Mouse (Mus musculus) embryonic facial prominence, embryonic 13.5 days (tissue): ENCODE results near the gene Ltbr. TPM values are rescaled to one million over a fixed set of nuclear protein-coding genes. Genes with fewer than 3 reads are reported as not detected.
A peak's percentile ranks its signal among the peaks of the same experiment; 100 is the strongest.
"Not testable (repeated sequence)": the region's sequence is repeated elsewhere in the genome, so short reads cannot be mapped to it uniquely, and the experiment has no call there.

Experiments used
- ATAC-seq: fragments of 200-750 bp; cut with Nextera tagmentation; 2 replicates; pipeline ENCODE4 v1.8.0; 2017; ENCODE audit warnings: low read depth; ENCODE audit not compliant: insufficient number of reproducible peaks, insufficient read depth, low FRiP score, low TSS enrichment
- H3K27ac ChIP-seq: fragments of 300-500 bp; sonication (generic); 2 replicates; pipeline ENCODE4 v1.5.1; 2015; ENCODE audit warnings: moderate library complexity, mild to moderate bottlenecking, inconsistent platforms
- H3K27me3 ChIP-seq: fragments of 300-500 bp; sonication (generic); 2 replicates; pipeline ENCODE4 v1.6.1; 2015; ENCODE audit warnings: mild to moderate bottlenecking, inconsistent platforms
- H3K36me3 ChIP-seq: fragments of 300-500 bp; sonication (generic); 2 replicates; pipeline ENCODE4 v1.6.1; 2015; ENCODE audit warnings: mild to moderate bottlenecking, inconsistent platforms
- H3K4me1 ChIP-seq: fragments of 300-500 bp; sonication (generic); 2 replicates; pipeline ENCODE4 v1.6.1; 2015; ENCODE audit warnings: inconsistent platforms
- H3K4me2 ChIP-seq: fragments of 300-500 bp; sonication (generic); 2 replicates; pipeline ENCODE4 v1.6.1; 2015; ENCODE audit warnings: moderate library complexity, mild to moderate bottlenecking, inconsistent platforms
- H3K4me3 ChIP-seq: fragments of 300-500 bp; sonication (generic); 2 replicates; pipeline ENCODE4 v1.5.1; 2015; ENCODE audit warnings: mild to moderate bottlenecking, inconsistent platforms
- H3K9ac ChIP-seq: fragments of 300-500 bp; sonication (generic); 2 replicates; pipeline ENCODE4 v1.6.1; 2015; ENCODE audit warnings: mild to moderate bottlenecking, inconsistent platforms
- H3K9me3 ChIP-seq: fragments of 300-500 bp; sonication (generic); 2 replicates; pipeline ENCODE4 v1.6.1; 2016; ENCODE audit warnings: inconsistent platforms
- WGBS: fragments of 180-500 bp; shearing (Covaris S2); methylation state at CpG from one replicate; pipeline ENCODE4 v1.1.7; 2015; ENCODE audit warnings: mixed read lengths; 5-methylcytosine and 5-hydroxymethylcytosine counted together
- polyA plus RNA-seq: library from polyadenylated mRNA; unstranded; fragments of >200 nt; fragmentation: Nextera tagmentation; extraction: Ambion mirVana; gene quantifications from 2 replicates; pipeline ENCODE4 v1.2.1, GENCODE M21; 2015

Gene Ltbr
- polyA plus RNA-seq, 1 experiment from 2014 or later, result 33.1 TPM

DNA sequence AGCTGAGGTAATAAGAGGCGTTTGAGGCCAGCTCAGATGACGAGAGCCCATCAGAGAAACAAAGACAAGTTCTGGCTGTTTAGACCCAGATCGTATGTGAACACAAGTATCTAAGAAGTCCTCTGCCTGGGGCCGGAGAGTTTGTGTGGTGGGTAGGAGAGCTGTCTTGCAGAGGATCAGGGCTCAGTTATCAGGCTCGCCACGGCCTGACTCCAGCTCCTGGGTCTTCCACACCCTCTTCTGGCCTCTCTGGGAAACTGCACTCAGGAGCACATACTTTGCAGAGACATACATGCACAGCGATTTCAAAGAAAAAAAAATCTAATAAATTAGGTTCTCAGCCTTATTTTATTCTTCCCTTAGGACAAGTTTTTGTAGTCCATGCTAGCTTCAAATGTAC is 28.9 kb downstream of the Ltbr start:
- 82% methylated on average over 7 of the region's 7 CpGs for WGBS
- no peak for ATAC-seq

DNA sequence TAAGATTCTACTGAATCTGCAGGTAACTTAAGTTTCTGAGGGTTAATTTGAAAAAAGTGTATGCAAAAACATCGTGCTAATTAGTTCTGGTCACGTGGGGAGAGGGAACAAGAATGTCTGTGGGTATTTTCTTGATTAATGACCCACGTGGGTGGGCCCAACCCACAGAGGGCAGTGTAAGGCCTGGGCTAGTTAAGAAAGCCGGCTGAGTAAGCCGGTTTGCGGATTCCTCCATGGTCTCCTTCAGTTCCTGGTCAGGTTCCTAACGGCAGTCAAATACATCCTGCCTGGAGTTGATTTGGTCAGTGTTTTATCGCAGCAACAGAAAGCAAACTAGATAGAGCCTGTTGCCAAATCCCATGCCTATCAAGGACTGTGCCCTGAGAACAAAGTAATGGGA is 29.4 kb downstream of the Ltbr start:
- 0 out of 2 replicates have a peak, but pooled peaks cover 5% of the 10 kb centered on the region for H3K4me1 ChIP-seq
- WGBS, result 56% methylated on average over 8 of the region's 8 CpGs
- ATAC-seq, result no peak

More for the DNA sequence above, 28.9 kb downstream of the Ltbr start:
- no peak overlapping the region for H3K4me3 ChIP-seq
- H3K4me2 ChIP-seq, result no peak overlapping the region
- H3K27me3 ChIP-seq, result no peaks in the 10 kb centered on the region
- H3K9ac ChIP-seq, result no peak overlapping the region
- H3K4me1 ChIP-seq, result 0 out of 2 replicates have a peak, but pooled peaks cover 5% of the 10 kb centered on the region
- H3K36me3 ChIP-seq, result no peaks in the 10 kb centered on the region
- no peak overlapping the region for H3K27ac ChIP-seq
- H3K9me3 ChIP-seq, result no peaks in the 10 kb centered on the region

DNA sequence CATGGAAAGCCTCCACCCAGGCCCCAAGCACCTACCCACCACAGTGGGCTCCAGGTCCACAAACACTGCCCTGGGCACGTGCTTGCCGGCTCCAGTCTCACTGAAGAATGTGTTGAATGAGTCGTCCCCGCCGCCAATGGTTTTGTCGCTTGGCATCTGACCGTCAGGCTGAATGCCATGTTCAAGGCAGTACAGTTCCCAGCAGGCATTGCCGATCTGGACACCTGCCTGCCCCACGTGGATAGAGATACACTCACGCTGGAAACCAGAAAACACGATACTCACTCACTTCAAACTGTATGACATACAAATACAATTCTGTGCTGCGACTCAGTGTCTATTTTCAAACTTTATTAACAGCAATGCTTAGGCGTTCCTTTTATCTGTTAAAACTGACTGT is 31.0 kb downstream of the Ltbr start:
- not testable (repeated sequence) for ATAC-seq

More for the DNA sequence above, 29.4 kb downstream of the Ltbr start:
- Histone ChIP-seq H3K9ac (no peak overlapping the region), H3K36me3 (no peaks in the 10 kb centered on the region), H3K27ac (no peak overlapping the region), H3K4me2 (no peak overlapping the region), H3K4me3 (no peak overlapping the region), H3K9me3 (no peaks in the 10 kb centered on the region), H3K27me3 (no peaks in the 10 kb centered on the region)

DNA sequence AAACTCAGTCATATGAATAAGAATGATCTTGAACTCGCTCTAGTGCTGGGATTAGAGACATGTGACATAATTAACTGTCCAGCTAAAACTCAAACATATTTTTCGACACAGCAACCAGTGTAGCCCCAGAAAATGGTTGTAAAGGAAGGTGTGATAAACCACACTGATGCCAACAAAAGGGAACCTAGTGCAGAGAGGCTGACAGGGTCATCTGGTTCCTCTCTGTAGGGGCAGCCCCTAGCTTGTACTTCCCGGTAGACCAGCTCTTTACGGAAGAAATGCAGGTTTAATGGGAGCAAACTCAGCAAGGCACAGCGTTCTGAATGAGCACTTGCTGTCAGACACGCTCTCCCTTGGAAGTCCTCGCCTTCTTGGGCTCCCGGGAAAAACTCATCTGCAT is 34.0 kb downstream of the Ltbr start:
- Histone ChIP-seq H3K4me3 (no peak overlapping the region), H3K9me3 (no peaks in the 10 kb centered on the region), H3K4me1 (no peaks in the 10 kb centered on the region), H3K27ac (no peak overlapping the region), H3K9ac (no peak overlapping the region), H3K4me2 (no peak overlapping the region), H3K36me3 (no peaks in the 10 kb centered on the region), H3K27me3 (no peaks in the 10 kb centered on the region)
- WGBS, result 66% methylated on average over 8 of the region's 8 CpGs
- no peak for ATAC-seq

More for the DNA sequence above, 31.0 kb downstream of the Ltbr start:
- H3K9me3 ChIP-seq, H3K36me3 ChIP-seq, H3K4me3 ChIP-seq, H3K4me2 ChIP-seq, H3K27me3 ChIP-seq, H3K27ac ChIP-seq, H3K9ac ChIP-seq, H3K4me1 ChIP-seq: not testable (repeated sequence)
- WGBS, result 89% methylated on average over 13 of the region's 13 CpGs

DNA sequence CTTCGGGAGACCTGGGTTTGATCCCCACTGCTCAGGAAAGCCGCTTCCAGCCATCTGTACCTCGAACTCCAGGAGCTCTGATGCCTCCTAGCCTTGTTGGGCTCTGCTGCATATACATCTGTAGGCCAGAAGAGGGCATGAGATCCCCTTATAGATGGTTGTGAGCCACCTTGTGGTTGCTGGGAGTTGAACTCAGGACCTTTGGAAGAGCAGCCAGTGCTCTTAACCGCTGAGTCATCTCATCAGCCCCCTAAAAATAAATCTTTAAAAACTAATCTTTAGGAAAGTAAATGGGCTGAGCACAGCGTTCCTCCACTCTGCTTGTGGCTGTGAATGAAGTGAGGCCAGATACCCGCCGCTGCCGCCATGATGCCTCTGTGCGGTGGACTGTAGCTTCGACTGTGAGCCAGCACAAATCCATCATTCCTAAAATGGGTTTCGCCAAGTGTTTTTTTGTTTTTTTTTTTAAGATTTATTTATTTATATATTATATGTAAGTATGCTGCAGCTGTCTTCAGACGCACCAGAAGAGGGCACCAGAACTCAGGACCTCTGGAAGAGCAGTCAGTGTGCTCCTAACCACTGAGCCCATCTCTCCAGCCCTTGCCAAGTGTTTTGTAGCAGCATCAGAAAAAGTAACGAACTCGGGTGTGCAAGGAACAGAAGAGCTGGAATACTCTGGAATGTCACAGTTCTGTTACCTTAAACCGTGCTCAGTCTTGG is 38.7 kb downstream of the Ltbr start:
- H3K36me3 ChIP-seq, result no peaks in the 10 kb centered on the region
- no peak overlapping the region for H3K4me3 ChIP-seq
- H3K9me3 ChIP-seq, result no peaks in the 10 kb centered on the region
- no peak overlapping the region for H3K27ac ChIP-seq
- no peaks in the 10 kb centered on the region for H3K27me3 ChIP-seq
- WGBS, result 59% methylated on average over 15 of the region's 15 CpGs
- peaks cover 8% of the 10 kb centered on the region; the same call in 1 of the 2 replicates for H3K4me1 ChIP-seq
- no peak overlapping the region for H3K9ac ChIP-seq
- H3K4me2 ChIP-seq, result no peak overlapping the region
- ATAC-seq, result no peak

DNA sequence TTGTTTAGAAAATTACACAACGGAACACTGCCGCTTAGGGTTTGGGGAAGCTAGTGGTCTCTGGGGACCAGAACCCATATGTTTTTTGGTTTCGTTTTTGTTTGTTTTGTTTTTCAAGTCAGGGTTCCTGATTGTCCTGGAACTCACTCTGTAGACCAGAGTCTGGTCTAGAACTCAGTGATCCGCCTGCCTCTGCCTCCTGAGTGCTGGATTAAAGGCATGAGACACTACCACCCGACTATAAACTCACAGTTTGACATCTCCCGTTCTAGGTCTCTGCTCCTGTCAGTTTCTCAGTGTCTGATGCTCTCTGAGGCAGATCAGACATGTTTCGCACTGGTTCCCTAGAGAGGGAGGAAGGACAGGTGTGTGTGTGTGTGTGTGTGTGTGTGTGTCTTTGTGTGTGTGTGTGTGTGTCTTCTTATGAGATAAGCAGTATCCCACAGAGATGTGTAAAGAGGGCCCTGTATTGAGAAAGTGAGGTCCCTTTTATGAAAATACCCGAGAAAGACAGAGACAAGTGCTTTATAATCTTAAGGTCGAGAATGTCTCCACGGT is 41.4 kb downstream of the Ltbr start:
- 71% methylated on average over 10 of the region's 10 CpGs for WGBS
- ATAC-seq, result no peak
- Histone ChIP-seq H3K36me3 (no peaks in the 10 kb centered on the region), H3K4me3 (no peak overlapping the region), H3K4me2 (no peak overlapping the region), H3K27ac (no peak overlapping the region), H3K9ac (no peak overlapping the region), H3K4me1 (peaks cover 8% of the 10 kb centered on the region; the same call in 1 of the 2 replicates), H3K9me3 (no peaks in the 10 kb centered on the region), H3K27me3 (no peaks in the 10 kb centered on the region)

DNA sequence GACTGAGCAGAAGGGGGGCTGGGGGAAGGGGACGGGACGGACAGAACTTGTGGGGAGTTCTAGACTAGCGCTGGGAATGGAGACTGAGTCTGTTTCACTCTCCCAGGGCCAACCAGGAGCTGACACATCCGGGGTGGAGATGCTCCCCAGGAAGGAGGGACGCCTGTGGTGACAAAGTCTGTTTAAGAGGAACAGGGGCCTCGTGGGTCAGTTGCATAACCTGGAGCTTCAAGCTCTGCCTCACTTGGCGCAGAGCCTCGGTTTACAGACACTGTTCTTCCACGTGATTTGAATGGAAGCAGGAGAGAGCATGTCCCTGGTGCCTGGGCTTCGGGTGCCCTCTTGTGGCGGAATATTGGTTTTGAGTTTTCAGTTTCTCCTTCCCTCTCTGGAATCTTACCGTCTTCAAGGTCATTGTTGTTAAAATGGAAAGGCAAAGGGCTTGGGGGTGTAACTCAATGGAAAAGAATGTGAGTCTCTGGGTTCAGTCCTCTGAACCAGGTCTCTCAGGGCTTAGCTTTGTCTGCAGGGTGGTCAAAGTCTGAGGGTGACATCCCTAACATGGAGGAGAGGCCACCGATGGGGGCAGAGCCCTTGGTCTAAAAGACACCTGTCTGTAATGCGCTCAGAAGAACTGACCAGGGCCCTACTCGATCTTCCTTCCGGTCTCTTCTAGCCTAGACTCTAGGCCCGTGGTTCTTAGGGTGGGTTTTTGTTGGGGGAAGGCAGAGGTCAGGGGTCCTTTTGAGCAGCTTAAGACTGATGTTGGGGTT is 42.0 kb downstream of the Ltbr start:
- H3K9ac ChIP-seq, result peak overlapping the region; percentile 65
- H3K36me3 ChIP-seq, result no peaks in the 10 kb centered on the region
- WGBS, result 19% methylated on average over 17 of the region's 17 CpGs
- peak overlapping the region; percentile 56 for H3K4me2 ChIP-seq
- H3K27me3 ChIP-seq, result no peaks in the 10 kb centered on the region
- peak; percentile 72; the same call in 1 of the 2 replicates for ATAC-seq
- H3K9me3 ChIP-seq, result no peaks in the 10 kb centered on the region
- H3K4me3 ChIP-seq, result peak overlapping the region; percentile 25
- no peak overlapping the region for H3K27ac ChIP-seq
- peaks cover 8% of the 10 kb centered on the region; the same call in 1 of the 2 replicates for H3K4me1 ChIP-seq

DNA sequence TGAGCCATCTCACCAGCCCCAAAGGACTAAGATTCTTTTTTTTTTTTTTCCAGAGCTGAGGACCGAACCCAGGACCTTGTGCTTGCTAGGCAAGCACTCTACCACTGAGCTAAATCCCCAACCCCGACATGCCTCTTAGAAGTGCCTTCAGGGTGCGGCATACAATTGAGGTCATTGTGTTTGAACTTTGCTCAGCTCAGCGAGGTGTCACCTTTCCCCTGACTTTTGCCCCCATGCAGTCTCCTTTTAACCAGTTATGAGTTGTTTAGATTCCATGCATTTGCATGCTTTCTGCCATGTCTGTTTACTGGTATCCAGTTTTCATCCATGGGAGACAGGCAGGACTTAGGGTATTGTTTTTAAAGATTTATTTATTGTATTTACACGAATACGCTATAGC is 44.9 kb downstream of the Ltbr start:
- 31% methylated on average over 6 of the region's 6 CpGs for WGBS
- peaks cover 8% of the 10 kb centered on the region; the same call in 1 of the 2 replicates for H3K4me1 ChIP-seq
- no peak for ATAC-seq
- no peak overlapping the region for H3K9ac ChIP-seq
- no peaks in the 10 kb centered on the region for H3K36me3 ChIP-seq
- H3K4me3 ChIP-seq, result no peak overlapping the region
- no peaks in the 10 kb centered on the region for H3K27me3 ChIP-seq
- no peak overlapping the region for H3K4me2 ChIP-seq
- no peak overlapping the region for H3K27ac ChIP-seq
- no peaks in the 10 kb centered on the region for H3K9me3 ChIP-seq

DNA sequence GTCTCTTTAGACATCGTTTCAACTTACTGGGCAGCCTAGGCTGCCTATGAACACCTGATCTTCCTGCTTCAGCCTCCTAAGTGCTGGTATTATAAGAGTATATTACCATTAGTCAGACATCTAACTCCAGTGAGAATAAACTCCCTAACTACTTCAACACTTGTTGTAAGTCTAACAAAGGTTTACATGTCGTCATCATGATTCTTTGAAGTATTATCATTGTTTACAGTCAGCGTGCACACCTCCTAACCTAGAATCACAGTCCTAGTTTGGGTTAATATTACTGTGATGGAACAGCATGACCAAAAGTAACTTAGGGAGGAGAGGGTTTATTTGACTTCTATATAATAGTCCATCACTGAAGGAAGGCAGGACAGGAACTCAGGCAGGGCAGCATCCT is 46.2 kb downstream of the Ltbr start:
- Histone ChIP-seq H3K4me2 (no peak overlapping the region), H3K27me3 (no peaks in the 10 kb centered on the region), H3K4me1 (peaks cover 8% of the 10 kb centered on the region; the same call in 1 of the 2 replicates), H3K9ac (no peak overlapping the region), H3K36me3 (no peaks in the 10 kb centered on the region), H3K4me3 (no peak overlapping the region), H3K27ac (no peak overlapping the region), H3K9me3 (no peaks in the 10 kb centered on the region)
- ATAC-seq, result no peak
- 80% methylated on average over 3 of the region's 3 CpGs for WGBS

DNA sequence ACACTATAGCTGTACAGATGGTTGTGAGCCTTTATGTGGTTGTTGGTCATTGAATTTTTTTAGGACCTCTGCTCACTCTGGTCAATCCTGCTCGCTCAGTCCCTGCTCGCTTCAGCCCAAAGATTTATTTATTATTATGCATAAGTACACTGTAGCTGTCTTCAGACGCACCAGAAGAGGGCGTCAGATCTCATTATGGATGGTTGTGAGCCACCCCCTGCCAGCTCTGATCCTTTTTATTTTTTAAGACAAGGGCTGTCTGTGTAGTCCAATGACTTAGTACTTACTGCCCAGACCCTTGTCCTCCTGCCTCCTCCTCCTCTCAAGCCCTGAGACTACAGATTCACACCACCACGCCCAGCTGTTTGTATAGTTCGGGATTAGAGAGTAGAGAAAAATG is 47.1 kb downstream of the Ltbr start:
- not testable (repeated sequence) for H3K9me3 ChIP-seq, H3K27me3 ChIP-seq, H3K4me2 ChIP-seq, H3K9ac ChIP-seq, H3K4me3 ChIP-seq, ATAC-seq, H3K36me3 ChIP-seq, H3K4me1 ChIP-seq, H3K27ac ChIP-seq
- 70% methylated on average over 6 of the region's 6 CpGs for WGBS

DNA sequence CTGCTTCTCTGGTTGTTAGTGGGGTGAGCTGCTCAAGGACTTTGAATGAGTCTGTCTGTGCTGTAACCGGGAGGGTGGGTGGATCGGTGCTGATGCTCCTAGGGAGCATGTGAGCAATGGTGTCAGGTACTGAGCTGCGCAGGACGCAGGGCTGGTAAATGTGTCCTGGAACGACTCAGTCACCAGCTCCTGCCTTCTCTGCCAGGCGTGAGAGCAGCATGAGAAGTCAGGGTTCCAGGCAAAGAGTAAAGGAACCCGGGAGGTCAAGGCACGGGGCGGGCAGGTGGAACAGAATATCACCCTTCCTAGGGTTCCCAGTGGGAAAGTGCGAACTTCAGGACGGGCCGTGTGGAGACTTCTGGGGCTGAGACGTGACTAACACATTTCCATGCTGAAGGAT is 47.6 kb downstream of the Ltbr start:
- 79% methylated on average over 13 of the region's 13 CpGs for WGBS
- Histone ChIP-seq H3K36me3 (no peaks in the 10 kb centered on the region), H3K9ac (no peak overlapping the region), H3K27ac (no peak overlapping the region), H3K4me3 (no peak overlapping the region), H3K9me3 (no peaks in the 10 kb centered on the region), H3K4me2 (no peak overlapping the region), H3K4me1 (no peaks in the 10 kb centered on the region), H3K27me3 (no peaks in the 10 kb centered on the region)
- ATAC-seq, result no peak
